Mouse (Mus musculus) adrenal gland, adult 2 months (tissue): Measurements from ENCODE around the gene Cd2bp2. TPM values are rescaled to one million over a fixed set of nuclear protein-coding genes. Genes with fewer than 3 reads are reported as not detected.

ENCODE experiments used
- DNase-seq: peaks from one replicate; pipeline ENCODE4 v3.0.0; 2021
- long read RNA-seq: library from polyadenylated mRNA; stranded (forward); transcript quantifications from one replicate; pipeline ENCODE4 v2.0.0, GENCODE M21; 2021
- polyA plus RNA-seq: library from polyadenylated mRNA; depleted of rRNA; stranded (reverse); fragments of >200 nt; gene quantifications from 2 replicates; pipeline ENCODE4 v1.2.3, GENCODE M21; 2012; rRNA removed
- total RNA-seq, 2 experiments: library from RNA; stranded (reverse); gene quantifications; 2 replicates each; pipeline ENCODE4 v1.2.3; 2021

The Cd2bp2 gene
- total RNA-seq (10 to 100 TPM; 37.6 to 67.6 TPM), polyA plus RNA-seq (12.7 and 13.8 TPM in 2 replicates)
- long read RNA-seq, transcript Cd2bp2-202 (7 exons, 3,284 nt), result major isoform, 28 of 48 reads
- long read RNA-seq, partial matches to known transcripts, result 3 of 48 reads
- long read RNA-seq, other reads (novel, unspliced or antisense), result 16 of 48 reads

DNA sequence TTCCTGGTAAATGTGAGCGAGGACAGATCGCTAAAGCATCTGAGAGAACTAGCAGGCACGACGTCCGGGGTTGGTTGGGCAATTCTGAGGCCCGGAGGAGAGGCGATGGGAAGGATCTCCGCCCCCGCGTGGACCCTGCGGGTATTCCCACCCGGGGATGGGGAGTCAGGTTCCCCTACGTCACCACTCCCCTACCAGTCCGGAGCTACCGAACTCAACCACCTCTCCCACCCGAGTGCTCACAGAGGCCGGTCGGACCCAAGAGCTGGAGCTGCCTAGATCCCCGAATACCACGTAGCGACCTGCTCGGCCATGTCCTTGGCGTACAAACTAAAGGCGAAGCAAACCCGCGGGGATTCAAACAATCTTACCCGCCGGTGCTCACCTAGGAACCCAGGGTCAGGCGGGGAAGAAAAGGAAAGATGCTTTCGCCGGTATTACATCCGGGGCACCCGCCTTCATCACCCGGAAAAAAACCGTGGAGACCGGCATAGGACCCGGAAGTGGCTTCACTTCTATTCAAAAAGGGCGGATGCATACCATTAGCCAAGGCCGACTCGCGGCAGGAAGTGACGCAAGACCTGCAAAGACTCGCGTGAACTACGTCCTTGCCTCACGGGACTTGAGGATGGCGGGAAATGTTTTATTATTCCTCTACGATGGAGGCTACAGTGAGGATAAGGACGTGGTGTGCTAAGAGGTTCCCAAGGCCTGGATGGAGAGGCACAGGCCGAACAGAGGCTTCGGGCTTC is at the start of gene Cd2bp2:
Gene Cd2bp2, minus strand, starts transcription at position 507 of the 752 bp plus-strand sequence.
- DNase-seq, result peak; percentile 96

DNA sequence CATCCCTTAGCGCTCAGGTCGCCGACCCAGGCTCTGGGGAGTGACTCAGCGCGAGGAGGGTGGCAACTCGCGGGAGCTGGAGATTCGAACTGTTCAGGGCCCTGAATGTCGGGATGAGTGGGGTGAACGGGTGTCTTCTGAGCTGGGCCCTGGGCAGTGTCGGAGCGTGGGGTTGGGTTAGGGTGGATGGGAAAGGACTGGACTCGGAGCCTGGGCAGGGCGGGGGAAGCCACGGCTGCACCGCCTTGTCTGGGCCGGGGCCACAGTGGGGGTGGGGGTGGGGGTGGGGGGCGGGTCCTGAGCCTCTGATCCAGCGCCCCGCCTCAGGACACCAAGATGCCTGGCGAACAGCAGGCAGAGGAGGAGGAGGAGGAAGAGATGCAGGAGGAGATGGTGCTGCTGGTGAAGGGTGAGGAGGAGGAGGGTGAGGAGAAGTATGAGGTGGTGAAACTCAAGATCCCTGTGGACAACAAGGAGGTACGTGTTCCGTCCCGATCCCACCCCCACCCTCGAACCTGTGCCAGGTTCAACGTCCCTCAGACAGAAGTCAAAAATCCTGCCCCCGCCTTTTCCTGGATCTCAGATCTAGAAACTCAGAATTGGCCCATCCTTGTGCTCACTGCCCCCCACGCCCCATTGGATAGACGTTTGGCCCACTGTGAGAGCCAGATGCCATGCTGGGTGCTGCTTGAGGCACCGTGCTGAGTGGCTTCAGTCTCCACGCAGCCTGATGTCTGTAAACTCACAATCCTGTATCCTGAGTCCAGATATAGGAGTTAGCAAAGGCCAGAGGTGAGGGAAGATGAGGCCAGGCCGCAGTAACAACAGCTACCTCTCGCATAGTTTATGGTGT is 49.0 kb upstream of the Cd2bp2 start:
- peak; percentile 32 for DNase-seq

DNA sequence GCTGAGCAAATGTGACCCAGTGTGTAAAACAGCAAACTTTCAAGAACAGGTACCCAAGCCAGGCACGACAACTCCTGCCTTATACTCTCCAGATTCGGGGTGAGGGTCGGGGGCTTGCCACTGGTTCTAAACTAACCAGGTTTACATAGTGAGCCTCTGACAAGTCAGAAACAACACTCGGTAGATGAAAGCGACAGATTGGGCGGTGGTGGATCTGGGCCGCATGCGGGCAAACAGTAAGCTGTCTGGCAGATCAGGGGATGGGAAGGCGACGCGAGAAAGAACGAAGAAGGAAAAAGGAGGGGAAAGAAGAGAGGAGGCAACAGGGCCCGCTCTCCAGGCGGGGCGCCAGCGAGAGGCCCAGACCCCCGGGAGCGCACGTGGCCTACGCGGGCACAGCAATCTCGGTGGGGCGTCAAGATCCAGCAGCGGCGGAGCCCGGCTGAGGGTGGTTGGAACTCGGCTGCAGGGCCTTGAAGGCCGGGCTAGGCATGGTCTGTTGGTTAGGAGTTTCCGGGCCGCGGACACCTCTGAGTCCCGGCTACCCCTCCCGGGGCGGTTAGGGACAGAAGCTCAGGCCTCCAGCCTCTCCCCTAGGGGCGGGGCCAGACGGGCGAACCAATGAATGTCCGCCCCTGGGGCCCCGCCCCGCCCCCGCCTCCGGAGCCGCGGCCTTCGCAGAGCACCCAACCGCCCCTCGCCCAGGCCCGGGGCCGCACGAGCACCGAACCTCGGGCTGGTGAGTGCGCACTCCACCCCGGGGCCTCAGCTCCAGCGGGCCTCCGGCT is 48.2 kb upstream of the Cd2bp2 start, which contains the start of gene Zfp771:
Gene Zfp771, plus strand, starts transcription at position 405 of the 788 bp plus-strand sequence.
- DNase-seq, result peak; percentile 98

DNA sequence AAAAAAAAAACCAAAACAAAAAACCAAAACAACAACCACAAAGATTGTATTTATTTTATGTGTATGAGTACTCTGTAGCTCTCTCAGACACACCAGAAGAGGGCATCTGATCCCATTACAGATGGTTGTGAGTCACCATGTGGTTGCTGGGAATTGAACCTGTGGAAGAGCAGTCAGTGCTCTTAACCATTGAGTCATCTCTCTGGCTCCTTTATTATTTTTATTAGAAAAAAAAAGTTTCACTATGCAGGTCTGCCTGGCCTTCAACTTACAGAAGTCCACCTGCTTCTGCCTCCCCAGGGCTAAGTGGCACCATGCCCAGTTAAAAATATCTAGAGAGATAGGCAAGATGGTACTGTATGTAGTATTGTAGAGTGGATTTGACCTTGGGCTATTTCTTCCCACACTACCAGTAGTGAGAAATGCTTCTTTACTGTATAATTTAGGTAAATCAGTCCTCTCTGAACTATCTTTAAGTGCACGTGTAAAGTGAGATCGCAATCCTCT is 47.6 kb upstream of the Cd2bp2 start:
- DNase-seq, result no peak

DNA sequence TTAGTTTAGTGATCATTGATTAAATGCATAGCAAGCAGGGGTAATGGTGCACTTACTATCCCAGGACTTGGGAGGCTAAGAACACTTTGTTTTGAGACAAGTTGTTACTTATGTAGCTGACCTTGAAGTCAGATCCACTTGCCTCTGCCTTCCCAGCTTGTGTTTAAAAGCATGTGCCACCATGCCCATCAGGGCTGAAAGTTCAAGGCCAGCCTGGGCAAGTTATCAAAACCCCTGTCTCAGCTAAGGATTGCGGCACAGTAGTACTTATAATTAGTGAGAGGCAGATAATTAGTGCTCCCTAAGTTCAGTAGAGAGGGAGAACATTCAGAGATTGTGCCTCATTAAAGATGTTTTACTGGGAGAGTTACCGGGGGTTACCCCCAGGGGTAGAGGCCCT is 38.9 kb upstream of the Cd2bp2 start:
- peak; percentile 51 for DNase-seq

DNA sequence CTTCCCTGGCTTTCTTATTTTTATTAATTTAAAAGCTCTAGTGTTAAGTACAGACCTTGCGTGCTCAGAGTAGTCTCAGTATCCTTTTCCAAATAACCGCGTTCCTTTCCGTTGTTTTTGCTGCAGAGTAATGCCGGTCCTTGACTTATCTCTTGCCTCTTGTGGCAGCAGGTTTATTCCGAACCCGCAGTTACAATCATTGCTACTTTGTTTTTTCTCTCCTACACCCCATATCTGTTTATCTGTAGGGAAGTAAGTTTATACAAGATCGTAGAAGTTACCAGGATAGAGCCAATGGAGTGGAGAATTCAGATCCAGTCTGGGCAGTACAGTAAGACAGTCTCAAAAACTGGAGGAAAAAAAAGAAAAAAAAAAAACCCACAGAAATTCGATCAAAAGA is 37.9 kb upstream of the Cd2bp2 start:
- peak; percentile 10 for DNase-seq

DNA sequence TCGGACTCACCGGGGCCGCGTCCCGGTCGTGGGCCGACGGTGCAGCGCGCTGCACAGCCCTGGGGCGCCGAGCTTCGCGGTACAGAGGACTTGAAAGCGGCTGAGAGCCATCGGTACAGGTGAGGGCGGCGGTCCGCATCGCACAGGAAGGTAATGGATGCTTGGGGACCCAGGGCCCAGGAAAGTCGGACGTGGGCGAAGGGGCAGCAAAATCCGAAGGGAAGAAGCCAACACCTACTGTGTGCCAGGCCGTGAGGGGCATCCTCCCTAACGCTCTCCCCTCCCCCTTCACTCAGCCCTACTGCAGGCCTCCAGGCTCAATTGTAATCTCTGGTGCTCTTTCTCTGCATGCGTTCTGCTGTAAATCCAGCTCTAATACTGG is 37.5 kb upstream of the Cd2bp2 start:
- no peak for DNase-seq

DNA sequence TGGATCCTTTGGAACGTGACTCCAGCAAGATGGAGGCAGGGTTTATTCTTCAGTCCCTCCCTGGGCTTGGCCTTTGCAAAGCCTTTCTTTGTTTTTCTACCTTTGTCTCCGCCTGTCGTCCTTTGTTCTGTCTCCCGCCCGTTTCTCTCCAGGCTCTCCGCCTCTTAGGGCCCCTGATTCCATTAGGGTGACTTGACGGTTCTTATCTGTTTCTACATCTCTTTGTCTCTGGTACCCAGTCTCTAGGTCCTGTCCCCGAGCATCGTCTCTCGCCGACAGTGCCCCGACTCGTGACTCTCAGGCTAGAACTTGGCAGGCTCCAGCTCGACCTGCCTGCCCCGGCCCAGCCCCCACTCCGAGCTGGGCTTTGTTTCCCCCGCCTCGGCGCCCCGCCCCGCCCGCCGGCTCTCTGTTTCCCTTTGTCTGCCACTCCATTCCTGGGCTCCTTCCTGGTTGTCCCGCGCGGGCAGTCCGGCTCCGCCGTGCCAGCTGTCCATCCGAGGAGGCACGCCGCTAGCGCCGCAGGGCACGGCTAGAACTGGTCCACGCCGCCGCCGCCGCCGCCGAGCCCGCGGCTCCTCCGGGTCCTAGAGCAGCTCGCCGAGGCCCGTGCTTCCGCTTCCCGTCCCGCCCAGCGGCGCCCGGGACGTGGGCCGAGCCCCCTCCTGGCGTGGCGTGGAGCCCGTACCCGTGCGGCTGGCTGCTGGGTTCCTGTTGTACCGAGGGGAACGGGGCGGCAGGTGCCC is 36.9 kb upstream of the Cd2bp2 start, which contains the start of the genes Zfp553 and Sept1:
Gene Zfp553, plus strand, starts transcription at position 440 of the 746 bp plus-strand sequence.
Gene Sept1, minus strand, starts transcription at position 509 of the 746 bp plus-strand sequence.
- DNase-seq, result peak; percentile 92

DNA sequence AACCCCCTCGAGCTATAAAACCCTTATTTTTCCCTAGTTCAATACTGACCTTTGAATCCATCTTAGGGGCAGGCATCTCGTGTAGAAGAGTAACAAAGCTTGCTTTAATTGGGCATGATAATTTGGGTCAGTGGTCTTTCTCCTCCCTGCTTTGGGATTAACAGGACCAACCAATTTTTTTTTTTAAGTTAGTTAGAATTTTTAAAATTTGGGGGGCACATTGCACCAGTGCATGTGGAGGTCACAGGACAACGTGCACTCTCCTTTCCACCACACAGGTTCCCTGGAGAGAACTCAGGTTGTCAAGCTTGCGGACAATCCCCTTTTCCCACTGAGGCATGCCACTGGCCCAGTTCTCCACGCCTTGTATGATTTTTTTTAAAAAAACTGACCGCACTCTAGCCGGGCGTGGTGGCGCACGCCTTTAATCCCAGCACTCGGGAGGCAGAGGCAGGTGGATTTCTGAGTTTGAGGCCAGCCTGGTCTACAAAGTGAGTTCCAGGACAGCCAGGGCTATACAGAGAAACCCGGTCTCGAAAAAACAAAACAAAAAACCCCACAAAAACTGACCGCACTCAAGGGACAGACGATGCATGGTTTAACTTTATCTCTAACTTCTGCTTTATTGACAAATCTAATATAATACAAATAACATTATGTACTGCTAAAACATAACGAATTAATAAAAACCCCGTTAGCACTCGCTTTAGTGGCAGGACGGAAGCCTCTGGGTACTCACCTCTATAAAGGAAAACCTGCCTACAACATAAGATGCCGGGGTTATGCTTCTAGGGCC is 36.2 kb upstream of the Cd2bp2 start:
- DNase-seq, result no peak

DNA sequence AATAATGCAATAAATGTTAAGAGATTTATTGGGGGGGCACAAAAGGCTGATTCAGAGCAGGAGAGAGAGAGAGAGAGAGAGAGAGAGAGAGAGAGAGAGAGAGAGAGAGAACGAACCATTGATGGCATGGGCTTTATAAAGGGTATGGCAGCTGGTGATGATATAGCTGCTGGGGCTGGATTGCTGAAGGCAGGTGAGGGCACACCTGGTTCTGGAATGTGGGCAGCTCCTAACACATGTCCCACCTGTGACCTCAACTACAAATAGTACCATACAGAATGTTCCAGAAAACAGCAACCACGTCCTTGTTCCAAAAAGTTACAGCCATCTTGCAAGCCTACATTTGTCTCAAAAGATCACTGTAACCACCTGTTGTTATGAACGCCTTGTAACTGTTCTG is 35.5 kb upstream of the Cd2bp2 start:
- no peak for DNase-seq

DNA sequence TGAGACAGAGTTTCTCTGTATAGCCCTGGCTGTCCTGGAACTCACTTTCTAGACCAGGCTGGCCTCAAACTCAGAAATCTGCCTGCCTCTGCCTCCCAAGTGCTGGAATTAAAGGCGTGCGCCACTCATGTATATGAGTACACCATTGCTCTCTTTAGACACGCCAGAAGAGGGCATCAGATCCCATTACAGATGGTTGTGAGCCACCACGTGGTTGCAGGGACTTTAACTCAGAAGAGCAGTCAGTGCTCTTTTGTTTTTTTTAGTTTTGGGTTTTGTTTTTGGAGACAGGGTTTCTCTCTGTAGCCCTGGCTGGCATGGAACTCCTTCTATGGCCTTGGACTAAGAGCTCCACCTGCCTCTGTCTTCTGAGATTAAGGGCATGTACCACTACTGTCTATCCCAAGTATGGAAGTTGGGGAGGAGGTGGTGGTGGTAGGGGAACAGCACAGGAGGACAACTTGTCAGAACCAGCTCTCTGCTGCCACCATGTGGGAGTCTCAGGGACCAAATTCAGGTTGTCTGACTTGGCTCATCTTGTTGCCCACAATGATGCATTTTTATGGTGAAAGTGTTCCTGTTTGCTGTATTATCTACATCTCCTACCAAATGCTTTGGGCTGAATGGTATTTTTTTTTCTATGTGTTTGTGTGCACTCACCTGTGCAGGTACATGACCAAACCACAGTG is 32.9 kb upstream of the Cd2bp2 start:
- peak; percentile 83 for DNase-seq

DNA sequence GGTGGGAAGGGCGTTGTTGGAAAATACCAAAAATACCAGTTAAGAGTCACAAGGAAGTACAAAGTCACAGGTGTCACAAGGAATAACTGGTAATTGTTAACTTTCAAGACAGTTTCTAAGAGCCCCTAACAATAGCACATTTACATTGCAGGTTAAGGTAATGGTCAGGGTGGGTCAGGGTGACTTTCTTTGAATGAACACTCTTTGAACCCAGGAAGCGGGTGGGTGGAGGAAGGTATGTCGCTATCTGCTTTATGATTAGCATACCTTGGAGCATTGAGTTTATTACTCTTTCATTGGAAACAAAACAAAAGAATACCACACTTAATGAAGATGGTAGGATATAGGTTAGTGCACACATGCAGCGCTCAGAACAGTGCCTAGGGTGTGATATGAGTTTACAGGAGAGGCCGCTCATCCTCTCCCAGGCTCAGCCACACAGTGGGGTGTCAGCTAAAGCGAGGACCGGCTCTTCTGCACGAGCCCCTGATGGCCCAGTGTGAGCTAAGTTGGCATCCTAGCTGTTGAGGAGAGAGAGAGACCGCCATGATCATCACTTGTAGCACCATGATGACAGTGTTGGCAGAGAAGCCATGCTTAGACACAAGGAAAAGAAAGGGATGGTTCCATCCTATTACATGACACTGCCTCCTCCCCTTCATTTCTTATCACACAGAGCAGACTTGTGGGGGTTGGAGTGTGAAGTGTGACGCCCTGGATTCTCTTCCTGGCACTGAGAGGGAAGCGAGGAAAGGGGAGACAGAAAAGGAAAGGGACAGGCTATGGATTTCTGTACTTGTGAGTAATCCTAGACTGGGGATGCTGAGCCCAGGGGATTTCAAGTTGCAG is 29.5 kb upstream of the Cd2bp2 start:
- no peak for DNase-seq

DNA sequence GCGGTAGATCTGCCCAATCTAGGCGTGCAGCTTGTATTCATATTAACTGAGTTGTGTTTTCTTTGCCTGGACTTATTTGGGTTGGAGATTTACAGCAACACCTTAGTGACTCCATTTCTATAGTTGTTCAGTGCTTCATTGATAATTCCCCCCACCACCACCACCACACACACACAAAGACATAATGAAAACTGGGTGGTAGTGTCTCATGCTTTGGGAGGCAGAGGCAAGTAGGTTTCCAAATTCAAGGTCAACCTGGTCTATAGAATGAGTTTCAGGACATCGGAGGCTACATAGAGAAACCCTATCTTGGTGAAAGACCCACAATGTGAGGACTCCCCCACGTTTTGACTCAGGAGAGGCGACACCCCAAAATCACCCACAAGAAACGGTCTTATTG is 28.8 kb upstream of the Cd2bp2 start:
- DNase-seq, result no peak

DNA sequence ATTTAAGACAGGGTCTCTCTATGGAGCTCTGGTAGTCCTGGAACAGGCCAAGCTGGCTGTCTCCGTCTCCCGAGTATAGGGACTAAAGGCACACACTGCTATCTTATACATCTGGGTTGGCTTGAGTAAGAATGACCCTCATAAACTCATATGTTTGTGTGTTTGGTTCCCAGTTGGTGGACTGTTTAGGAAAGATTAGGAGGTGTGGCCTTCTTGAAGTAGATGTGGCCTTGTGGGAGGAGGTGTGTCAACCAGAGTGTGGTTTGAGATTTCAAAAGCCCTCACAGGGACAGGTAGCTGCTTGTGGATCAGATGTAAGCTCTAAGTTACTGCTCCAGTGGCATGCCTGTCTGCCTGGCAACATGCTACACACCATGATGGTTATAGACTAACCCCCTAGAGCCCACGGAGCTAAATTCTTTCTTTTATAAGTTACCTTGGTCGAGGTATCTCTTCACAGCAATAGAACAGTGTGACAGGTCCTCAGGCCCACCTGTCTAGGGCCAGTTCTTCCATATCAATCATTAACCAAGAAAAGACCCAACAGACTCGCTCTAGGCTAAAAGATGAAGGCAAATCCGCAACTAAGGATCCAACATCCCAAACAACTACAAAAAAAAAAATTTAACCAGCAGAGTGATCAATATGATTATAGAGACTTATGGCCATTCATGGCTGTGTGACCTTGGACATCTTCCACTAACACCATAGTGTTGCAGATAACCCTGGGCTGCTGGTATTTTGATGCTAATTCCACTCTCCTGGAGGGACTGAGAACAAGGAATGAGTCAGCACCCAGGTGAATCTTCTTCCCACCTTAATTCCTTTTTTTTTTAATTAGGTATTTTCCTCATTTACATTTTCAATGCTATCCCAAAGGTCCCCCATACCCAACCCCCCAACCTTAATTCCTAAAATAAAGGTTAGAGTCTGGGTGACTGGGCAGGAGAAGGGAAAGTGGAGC is 27.9 kb upstream of the Cd2bp2 start:
- DNase-seq, result no peak

DNA sequence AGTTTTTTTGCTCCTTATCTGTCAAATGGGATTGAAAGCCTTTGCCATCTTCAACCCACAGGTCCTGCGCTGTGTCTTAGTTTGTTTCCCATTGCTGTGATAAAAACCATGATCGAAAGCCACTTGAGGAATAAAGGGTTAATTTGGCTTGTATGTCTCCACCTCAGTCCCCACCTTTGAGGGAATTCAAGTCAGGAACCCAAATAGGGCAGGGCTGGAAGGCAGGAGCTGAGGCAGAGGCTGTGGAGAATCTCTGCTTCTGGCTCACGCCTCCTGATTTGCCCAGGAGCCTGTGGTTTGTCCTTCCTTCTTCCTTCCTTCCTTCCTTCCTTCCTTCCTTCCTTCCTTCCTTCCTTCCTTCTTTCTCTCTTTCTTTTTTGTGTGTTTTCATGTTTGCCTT is 27.3 kb upstream of the Cd2bp2 start:
- no peak for DNase-seq

DNA sequence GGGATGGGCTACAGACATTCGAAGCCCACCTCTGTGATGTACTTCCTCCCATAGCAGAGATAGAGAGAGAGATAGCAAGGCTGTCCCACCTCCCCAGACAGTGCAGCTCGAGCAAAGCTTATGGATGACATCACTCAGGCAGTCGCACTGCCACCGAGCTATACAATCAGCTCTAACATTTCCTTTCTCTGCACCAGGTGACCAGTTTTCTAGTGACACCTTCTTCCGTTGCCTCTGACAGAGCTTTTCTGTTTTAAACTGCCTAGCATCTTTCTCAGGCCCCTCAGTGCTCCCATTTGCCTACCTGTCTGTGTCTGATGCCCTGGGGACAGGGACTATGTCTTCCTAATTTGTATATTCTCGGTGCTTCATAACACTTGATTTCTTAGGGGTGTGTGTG is 24.6 kb upstream of the Cd2bp2 start:
- DNase-seq, result no peak

DNA sequence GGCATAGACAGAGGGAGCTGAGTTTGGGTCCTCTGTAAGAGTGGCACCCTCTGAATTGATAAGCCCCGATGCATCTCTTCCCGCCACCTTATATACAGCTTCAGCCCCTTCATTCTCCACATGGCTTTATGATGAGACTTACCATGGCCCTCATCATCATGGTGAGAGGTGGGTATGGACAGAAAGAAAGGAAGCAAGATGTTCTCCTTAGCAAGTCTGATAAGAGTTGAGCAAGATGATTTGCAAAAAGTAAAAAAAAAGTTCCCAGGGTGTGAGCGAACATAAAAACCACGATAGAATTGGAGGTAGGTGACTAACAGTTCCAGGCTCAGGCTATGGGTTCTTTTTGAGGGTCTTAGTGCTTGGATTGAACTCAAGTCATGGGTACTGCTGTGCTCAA is 22.8 kb upstream of the Cd2bp2 start:
- DNase-seq, result no peak
